Mouse (Mus musculus) CD4-positive, CD25-positive, alpha-beta regulatory T cell, adult 2 months (primary cell): Measurements from ENCODE around the gene Tha1.
A peak's percentile ranks its signal among the peaks of the same experiment; 100 is the strongest.

Source experiments
- DNase-seq: peaks from one replicate; pipeline ENCODE4 v3.0.0-alpha.2; 2012; ENCODE audit warnings: low read depth, low spot score

The Tha1 gene

GRCm38 (mm10) chr11:117881787-117882186 lies 8.5 kb upstream of the Tha1 start:
- DNase-seq: peak; percentile 64

GRCm38 (mm10) chr11:117880977-117881358 lies 7.7 kb upstream of the Tha1 start:
- DNase-seq: no peak

GRCm38 (mm10) chr11:117880336-117880976 lies 7.2 kb upstream of the Tha1 start:
- no peak for DNase-seq

DNA sequence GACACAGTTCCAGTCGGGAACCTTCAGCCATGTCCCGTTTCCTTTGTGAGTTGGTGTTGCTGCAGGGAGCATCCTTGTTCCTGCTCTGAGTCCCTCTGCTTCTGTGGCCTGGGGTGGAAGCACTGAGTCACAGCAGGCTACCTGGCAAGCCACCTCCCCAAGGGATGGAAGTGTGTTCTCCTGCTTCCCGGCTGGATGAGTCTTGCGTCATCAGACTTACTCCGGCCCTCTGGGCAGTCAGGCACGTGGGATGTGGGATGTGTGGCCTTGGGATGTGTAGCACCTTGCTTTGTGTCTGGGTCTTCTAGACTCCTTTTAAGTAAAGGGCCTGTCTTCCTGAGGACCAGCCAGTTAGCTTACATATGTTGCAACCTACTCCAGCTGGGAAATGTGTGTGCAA lies 6.4 kb upstream of the Tha1 start:
- DNase-seq: no peak

DNA sequence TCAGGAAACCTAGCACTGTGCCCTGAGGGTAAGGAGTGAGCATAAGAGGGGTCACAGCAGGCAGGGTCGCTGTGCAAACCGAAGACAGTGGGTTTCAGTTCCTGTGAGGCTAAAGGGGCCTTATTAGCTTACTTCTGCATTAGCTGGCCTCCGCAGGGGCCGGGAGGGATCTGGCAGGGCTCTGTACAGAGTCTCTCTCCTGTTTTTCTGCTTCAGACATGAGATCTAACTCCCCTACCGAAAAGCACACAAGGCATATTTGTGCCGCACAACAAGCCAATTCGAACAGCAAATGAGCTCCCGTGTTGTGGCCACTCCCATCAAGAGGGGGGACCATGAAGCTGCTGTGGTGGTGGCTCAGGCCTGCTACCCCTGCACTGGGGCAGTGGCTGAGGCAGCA lies 5.6 kb upstream of the Tha1 start:
- peak; percentile 35 for DNase-seq

GRCm38 (mm10) chr11:117877917-117878745 lies 4.8 kb upstream of the Tha1 start:
- DNase-seq: peak; percentile 89

DNA sequence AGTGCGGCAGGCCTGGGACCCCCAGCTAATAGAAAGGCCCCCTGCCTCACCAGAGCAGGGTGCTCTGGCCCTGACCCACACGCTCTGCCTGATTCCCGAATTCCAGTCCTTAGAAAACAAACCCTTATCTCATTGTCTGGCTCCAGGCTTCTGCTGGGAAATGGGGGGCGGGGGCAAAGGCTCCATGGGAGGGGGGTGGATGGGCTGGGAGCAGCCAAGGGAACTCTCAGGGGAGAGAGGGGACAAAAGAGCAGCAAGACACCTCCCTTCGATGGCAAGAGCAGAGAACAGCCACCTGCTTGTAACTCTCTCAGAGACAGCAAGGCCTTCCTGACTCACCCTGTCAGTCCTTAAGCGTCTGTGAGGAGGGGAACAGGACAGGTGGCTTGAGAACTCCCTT lies 2.4 kb upstream of the Tha1 start:
- no peak for DNase-seq

DNA sequence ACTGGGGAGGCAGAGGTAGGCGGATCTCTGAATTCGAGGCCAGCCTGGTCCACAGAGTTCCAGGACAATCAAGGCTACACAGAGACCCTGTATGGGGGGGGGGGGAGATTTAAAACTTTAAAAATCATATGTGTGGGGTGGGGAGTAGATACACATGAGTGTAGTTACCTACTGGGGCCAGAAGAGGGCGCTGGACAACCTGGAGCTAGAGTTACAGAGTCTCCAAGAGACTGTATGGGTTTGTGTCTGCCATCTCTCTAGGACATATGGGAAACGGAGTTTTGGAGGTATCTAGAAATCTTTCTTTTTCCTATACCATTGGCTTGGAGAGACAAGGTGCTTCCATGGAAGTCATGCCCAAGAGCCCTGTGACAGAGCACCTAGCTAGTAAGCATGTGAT lies 1.1 kb upstream of the Tha1 start:
- peak; percentile 65 for DNase-seq

DNA sequence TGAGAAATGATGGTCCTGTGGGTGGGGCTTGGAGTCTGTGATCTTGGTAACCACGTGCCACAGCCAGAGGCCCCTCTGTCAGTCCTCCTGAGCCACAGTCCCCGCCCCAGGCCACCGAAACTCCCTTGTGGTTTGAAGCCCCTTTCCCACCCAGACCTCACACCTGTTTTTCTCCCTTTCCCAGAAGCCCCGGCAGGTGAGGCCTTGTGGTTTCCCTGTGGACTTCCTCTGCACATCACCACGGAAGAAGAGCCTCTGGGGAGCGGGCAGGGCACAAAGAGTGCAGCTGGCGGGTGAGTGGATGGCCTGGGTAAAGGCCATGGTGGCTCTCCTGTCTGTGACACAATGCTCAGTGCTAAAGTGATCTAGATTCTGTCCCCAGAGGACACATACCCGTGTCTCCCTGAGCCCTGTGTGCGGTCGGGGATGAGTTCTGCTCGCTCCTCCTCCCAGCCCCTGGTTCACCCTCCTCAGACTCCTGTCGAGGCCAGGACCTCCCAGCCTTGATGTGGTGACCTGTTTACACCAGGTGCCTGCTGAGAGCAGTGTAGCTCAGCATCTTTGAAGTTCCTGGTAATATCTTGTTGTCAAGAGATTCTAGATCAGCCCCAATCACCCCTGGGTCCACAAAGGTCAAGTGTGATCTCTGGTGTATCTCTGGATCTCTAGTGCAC lies 1.2 kb downstream of the Tha1 start:
- peak; percentile 85 for DNase-seq

GRCm38 (mm10) chr11:117871376-117871775 lies 1.9 kb downstream of the Tha1 start:
- DNase-seq: no peak

DNA sequence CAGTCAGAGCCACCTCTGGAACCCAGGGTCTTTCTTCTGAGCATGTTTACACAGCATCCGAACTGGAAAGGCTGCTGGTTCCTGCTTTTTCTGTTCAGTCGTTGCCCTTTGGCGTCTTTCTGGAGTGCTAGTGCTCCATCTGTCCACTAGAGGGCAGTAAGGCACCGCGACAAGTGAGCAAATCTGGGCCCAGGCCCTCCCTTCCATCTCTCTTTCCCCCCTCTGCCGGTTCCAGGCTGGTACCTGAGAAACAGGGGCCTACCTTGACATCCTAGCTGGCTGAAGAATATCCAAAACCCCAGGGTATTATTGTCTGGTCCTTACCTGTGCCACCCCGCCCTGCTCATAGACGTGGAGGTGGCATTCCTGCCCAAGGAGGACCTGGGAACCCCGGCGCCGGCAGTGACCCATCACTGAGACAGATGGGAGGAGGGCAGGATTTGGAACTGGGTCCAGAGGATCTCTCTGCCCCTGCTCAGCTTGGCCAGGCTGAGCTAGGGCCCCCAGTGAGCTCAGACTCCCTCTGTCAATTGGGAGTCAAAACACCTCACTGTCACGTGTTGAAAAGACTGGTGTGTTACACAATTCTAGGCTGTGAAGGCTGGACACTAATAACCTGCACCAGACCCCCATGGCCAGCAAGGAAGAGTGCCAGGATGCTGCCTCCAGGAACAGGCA lies 2.5 kb downstream of the Tha1 start:
- DNase-seq: peak; percentile 92

GRCm38 (mm10) chr11:117865988-117866387 lies 7.3 kb downstream of the Tha1 start:
- no peak for DNase-seq

DNA sequence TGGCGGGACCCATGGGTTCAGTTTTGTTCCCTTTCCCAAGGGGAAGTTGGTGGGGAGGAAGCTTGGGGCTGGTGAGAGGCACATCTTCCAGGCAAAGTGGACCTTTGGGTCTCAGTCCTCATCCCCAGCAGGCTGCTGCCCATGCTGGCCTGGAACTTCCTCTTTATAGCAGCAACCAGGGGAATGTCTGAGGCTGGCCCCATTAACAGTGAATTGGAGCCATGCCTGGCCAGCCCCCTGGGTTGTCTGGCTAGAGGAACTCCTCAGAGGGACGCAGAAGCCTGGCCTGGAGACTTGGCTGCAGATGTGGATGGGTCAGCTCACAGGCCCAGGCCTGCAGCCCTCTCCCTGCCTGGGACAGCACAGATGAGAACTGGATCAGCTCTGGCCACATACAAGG lies 8.5 kb downstream of the Tha1 start:
- no peak for DNase-seq

DNA sequence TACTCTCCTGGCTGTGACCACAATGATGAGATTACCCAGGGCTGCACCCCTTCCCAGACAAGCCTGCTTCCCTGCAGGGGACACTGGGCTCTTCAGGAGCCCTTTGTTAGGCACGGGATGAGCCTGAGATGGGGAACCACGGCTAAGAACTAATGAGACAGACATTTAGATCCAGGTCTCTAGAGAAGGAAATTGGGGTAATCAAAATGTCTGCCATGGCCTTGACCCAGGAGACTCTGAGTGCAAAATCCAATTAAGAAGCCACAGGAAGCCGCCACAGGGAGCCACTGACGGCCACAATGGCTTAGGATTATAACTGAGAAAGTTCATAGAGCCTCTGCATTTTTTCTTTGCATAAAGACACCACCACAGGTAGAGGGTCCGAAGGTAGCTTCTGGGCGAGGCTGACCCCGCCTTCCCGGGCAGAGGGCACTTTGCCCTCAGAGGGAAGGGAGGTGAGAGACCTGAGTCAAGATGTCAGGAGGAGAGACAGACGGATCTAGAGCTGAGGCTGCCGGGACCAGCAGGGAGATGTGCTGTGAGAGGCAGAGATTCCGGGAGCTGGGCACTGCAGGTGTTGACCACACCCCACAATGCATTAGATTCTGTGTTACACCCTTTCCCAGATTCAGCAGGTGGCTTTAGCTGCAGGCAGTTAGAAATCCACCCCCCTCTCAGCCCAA lies 10.0 kb downstream of the Tha1 start:
- DNase-seq: no peak

DNA sequence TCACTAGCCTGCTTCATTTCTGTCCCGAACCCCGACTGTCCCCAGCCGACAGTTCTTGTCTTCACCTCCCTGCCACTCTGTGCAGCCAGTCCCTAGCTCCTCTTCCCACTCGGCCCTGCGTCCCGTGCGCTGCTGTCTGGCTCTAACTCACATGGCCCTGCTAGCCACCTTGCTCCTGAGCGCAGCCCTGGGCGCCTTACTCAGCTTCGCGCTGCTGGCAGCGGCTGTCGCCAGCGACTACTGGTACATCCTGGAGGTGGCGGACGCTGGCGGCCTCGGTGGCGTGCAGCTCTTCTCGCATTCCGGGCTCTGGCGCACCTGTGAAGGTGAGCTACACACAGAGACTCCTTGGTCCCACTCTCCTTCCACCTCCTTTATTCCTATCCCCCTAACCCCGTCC lies 12.7 kb downstream of the Tha1 start, which contains the start of gene Tmem235:
TSS of gene Tmem235 (plus strand) at position 152 of the 400 bp plus-strand sequence.
- peak; percentile 51 for DNase-seq

DNA sequence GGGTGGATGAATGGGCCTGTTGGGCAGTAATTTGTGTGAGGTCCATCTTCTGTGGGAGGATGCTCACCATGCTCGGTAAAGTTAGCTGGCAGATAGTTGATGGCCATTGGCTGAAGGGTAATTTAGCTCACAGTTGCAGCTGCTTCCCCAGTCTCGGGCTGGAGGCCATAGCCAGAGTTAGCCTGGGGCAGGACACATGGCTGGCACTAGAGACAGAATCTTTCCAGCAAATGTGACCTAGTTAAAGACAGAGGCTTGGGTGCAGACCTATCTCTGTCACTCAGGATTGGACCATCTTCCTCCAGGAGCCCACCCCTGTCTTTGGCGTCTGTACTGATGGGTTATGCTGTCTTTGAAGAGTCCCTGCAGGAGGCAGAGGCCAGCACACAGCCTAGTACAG lies 14.9 kb downstream of the Tha1 start:
- no peak for DNase-seq

DNA sequence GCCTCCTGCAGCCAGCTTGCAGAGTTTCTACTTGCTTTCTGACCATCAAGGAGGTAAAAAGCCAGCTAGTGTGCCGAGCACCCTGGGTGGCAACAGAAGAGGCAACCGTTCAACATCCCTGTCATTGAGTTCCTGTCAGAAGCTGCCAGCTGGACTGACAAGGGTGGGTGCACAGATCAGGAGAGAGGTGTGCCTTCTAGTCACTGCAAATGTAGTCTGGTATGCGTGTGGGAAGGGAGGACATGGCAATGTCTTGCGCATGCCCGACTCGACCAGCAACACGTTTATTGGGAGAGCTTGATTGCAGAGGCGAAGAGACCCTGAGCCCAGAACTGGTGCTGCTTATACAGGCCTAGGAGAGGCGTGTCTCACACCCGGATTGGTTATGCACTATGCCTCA lies 15.8 kb downstream of the Tha1 start:
- no peak for DNase-seq

GRCm38 (mm10) chr11:117855975-117856374 lies 17.3 kb downstream of the Tha1 start:
- DNase-seq: no peak

DNA sequence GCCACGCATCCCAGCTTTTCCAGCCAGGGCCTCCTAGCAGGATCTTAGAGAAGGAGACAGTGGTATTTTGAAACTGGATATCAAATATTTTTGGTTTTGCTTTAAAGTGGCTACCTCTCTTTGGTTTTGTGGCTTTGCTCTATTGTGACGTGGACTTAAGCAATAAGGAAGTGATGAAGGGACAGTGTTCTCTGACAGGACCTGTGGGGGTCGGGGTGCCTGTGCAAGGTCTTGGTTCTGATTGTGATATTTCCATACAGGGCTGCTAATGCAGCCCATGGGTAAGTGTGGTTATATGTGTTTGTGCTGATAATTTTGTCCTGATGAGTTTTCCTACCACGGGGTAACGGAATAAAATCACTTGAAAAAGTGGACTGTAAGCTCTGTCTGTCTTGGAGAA lies 17.9 kb downstream of the Tha1 start:
- no peak for DNase-seq

GRCm38 (mm10) chr11:117854241-117854640 lies 19.0 kb downstream of the Tha1 start:
- DNase-seq: no peak

GRCm38 (mm10) chr11:117852875-117853274 lies 20.4 kb downstream of the Tha1 start:
- no peak for DNase-seq
